Mouse (Mus musculus): Measurements from ENCODE around the gene Pou5f1.

DNA sequence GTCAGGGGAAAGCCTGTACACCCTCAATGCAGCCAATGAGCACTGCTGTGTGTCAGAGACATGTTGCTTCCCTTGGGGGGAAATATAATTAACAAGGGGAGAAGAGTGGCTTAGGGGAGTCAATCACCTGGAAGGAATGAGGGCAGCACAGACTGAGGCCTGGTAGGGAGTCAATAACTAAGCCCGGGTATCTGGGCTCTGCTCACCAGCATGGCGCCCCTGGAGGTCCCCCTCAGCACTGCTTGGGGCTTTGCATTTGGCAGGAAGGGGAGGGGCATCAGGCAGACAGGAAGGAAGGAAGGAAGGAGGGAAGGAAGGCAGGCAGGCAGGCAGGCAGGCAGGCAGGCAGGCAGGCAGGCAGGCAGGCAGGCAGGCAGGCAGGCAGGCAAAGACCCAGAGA is 41.6 kb downstream of the Pou5f1 start:
- no peak for TF ChIP-seq CTCF (IDR thresholded peaks at IDR 0.05; ENCODE audit: borderline replicate concordance, control insufficient read depth, extremely low read depth, insufficient read depth, low read length, poor library complexity)
- TF ChIP-seq POLR2A (IDR thresholded peaks at IDR 0.05; ENCODE audit: control insufficient read depth, extremely low read depth, insufficient read depth, low read length, poor library complexity) = no peak
